Mouse (Mus musculus): ENCODE data around the gene Pdgfra.

Pdgfra gene

DNA sequence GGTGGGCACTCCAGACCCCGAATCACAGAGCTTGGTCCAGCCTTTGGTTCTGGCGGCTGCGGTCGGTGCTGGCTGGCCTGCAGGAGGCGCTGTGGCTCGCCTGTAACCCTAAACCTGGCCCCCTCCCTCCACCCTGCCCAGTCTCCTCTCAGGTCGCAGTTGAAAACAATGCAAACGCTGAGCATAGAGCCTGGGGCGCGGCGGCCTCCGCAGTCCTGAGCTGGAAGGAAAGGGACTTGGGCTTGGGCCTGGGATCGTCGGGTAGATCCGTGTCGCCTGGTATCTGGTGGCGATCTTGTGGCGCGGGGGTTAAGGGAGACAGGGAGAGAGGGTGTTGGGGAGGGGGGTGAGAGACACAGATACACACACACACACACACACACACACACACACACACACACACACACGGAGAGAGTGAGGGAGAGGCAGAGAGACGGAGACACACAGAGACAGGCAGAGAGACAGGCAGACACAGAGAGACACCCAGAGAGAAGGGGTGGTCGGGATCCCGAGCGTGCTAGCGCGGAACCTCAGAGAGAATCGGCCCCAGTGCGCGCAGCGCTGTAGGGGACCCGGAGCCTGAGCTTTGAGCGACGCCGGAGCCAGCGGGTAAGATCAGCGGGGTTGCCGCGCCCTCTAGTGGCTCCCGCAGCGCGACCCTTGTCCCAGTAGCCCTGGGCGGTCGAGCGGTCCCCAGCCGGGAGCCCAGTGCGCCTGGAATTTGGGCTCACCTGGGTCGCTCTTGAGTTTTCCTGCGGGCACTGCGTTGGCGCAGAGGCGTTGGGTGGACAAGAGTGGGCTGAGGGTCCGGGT, 3.9 kb downstream of the Pdgfra start:
- peak; percentile 87 for DNase-seq

- no peak for DNase-seq
These were observed 4.5 kb downstream of the Pdgfra start for GRCm38 (mm10) chr5:75156554-75157036.

DNA sequence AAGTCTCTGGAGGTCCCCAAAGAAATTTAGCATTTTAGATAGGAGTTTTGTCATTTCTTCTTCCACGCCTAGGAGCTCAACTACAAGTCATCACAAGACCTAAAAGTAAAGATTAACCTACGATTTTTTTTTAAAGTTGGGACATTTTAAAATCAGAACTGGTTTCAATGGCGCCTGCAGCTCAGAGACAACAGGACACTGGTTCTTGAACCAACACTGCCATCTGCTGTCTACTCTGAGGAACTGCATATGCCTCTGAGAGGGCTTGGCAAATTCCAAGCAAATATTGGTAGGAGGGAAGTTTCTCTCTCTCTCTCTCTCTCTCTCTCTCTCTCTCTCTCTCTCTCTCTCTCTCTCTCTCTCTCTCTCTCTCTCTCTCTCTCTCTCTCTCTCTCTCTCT, 4.9 kb downstream of the Pdgfra start:
- no peak for DNase-seq

DNA sequence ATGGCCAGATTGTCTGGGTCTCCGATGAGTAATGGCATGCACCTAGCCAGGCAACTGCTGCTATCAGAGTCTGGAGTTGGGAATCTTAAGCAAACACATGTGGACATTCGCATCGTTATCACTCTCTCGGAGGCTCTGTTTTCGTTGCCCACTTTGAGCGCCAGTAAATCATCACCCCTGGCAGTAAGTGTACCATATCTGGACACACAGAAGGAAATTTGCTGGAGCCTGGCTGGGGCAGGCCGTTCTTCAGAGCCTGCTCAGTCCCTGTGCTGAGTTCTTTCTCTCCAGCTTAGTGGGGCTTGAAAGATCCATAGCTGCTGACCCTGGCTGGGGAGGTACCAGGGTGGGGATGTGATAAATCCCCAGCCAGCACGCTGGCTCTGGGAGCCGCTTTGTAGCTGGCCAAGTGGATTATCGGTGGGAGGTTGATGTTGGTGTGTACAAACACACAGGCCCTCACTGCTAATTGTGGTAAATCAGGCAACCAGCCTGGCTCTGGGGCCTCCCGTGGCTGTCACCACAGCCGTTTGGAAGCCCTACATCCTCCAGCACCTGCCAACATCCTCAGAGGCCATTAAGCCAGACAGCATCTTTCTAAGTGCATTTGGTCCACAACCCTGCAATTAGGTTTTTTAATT, 8.6 kb downstream of the Pdgfra start:
- DNase-seq: no peak

DNA sequence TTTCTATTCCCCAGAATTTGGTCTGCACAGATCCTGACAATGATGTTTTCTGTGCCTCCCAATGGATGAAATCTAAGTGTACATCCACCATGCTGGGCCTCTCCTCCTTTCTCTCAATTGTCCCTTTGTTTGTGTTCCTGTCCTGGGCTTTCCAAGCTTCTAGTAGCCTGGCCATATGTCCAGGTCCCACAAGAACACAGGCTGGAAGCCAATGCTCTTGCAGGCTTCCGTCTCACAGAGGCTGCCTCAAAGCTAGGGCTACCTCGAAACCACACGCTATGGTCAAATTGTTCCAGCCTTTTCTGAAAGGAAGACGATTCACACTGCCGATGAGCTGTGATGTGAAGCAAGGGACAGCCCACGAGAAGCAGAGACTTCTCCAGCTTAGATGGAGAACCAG, 9.5 kb downstream of the Pdgfra start:
- no peak for DNase-seq

DNA sequence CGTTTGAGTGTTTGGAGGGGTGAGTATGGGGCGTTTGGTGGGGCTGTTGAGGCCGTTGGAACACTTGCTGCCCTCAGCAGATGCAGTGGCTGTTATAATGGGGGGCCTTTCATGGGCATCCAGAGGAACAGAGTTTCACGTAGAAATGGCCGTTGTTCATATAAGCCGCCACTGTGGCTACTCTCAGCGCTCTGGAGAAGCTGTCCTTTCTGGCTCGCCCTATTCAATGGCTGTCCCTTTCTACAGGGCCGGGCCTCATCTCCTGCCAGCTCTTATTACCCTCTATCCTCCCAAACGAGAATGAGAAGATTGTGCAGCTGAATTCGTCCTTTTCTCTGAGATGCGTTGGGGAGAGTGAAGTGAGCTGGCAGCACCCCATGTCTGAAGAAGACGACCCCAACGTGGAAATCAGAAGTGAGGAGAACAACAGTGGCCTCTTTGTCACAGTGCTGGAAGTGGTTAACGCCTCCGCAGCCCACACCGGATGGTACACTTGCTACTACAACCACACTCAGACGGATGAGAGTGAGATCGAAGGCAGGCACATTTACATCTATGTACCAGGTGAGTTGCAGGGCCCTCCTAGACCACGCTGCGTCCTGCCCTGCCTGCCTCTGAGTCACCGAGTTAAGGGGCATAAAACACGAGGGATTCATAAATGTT, 11.3 kb downstream of the Pdgfra start:
- DNase-seq: no peak

GRCm38 (mm10) chr5:75164688-75165087, 12.6 kb downstream of the Pdgfra start:
- no peak for DNase-seq

DNA sequence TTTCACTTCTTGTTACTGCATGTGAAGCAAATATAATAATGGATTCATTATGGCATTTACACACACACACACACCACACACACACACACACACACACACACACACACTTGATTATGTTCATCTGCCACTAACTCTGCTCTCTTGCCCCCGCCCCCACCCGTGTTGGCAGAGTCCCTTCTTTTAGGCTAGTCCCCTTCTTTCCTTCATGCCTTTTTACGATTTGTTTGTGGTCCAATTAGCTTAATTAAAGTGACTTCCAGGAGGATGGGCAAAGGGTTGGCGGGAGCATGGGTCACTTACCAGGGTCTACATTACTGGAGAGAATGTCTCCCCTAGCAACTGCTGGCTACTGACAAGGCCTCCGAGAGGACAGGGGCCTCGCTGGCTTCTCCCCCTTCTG, 17.7 kb downstream of the Pdgfra start:
- no peak for DNase-seq

DNA sequence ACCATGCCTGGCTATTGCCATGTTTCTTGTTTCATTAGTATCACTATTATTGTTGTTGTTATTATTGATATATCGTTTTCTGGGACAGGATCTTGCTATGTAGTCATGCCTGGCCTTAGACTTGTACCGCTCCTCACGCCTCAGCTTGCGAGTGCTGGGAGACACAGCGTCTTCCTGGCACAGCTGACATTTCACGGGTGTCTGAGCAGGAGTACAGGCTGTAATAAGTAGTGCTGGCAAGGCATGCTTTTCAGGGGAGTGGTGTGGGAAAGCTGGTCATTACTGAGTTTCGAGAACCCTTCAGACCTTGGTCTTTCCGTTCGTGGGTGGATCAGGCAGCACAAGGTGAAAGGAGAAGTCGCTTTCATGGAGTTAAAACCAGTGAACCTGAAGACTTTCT, 19.8 kb downstream of the Pdgfra start:
- no peak for DNase-seq

GRCm38 (mm10) chr5:75179249-75179648, 27.2 kb downstream of the Pdgfra start:
- no peak for DNase-seq

DNA sequence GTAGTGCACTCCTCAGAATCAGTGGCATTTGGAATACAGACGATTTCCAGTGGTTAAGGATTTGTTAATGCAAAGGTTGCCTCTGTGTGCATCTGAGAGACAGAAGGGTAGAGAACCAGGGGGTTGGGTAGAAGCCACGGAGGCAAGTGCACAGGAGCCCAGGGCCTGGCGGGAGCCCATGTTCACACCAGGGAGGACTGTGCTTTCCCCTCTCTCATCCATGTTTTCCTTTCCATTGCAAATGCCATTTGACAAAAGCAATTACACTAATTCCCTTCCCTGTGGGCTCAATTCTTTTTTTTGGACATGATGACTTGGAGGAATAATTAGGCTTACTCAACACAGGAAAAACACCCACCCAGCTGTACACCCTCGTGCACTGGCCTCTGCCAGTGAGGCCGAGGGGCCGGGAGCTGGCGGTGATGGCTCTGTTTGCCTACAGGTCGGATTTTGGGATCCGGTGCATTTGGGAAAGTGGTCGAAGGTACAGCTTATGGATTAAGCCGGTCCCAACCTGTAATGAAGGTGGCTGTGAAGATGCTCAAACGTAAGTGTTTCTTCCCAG, 27.7 kb downstream of the Pdgfra start:
- DNase-seq: no peak

DNA sequence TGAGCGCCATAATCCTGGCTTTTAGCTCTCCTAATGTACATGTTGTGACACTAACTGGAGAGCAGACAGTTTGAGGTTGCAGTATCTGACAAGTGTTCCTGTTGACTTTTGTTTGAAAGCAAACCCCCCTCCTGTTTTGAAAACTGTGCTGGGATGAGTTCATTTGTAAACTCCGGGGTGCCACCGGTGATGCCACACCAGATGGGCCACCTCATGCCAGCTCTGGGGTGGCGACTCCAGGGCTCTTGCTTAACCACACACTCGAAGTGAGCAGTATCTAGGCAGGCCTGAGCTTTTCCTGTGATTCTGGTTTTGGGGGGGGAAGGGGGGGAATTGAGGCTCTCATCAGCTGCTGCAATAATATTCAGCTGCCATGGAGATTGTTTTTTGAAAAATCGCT, 31.6 kb downstream of the Pdgfra start:
- no peak for DNase-seq

DNA sequence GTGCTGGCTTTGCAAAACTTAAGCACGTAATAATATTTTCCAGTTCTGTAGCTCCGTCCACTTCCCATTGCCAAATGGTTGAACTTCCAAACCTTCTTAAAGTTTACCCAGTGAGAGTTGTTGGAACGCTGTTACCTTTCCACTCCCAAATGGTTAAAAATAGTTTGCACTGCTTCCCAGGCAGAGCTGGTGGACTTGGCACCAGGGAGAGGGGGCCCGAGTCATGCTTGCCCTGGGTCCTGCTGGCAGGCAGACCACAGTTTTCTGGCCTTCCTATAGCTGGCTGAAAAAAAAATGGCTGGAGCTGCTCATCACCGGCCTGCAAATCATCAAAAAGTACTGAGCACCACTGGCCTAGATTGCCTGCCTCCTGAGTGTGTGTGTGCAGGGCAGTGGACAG, 32.0 kb downstream of the Pdgfra start:
- DNase-seq: no peak

- DNase-seq: no peak
These were observed 32.7 kb downstream of the Pdgfra start for GRCm38 (mm10) chr5:75184693-75185235.

DNA sequence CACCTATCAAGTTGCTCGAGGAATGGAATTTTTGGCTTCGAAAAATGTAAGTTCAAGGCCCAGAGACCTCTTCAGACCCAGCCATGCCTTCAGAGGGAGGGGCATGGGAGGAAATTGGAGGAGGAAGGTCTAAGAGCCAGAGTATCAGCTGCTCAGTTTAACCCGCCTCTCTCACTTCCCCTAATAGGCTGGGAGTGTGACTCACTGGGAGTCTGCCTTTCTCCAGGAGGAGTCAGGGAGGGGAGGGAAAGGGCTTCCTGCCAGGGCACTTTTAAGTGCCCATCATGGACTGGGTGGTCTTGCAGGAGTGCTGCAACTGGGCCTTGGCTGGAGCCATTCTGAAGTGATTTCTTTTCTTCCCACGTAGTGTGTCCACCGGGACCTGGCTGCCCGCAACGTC, 33.5 kb downstream of the Pdgfra start:
- DNase-seq: no peak

DNA sequence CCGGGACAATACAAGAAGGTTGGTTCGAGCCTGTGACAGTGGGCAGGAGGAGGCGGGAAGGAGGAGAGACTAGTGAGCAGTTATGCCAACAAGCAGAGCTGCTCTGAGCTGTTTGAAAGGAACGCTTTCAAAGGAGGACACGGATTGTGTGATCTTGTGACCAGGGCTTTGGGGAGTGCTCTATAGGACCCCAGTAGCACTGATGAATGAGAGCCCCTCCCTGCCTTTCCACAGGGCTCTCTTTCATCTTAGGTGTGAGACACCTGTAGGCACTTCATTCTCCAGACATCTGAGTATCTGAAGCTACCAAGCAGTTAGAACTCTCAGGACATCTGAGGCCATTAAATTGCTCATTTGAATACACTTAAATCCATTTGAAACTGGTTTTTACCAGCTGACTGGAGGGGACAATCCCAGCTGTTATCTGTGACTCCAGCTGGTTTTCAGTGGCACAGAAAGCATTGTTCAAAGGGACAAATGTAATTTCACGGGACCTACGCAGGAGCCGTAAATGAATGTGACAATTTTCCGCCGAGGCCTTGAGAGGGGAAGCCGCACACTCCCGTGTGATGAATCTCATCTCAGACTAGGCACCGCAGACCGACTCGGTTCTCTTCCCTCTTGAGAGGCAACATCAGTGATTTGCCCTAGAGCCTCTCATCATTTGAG, 37.4 kb downstream of the Pdgfra start:
- no peak for DNase-seq

GRCm38 (mm10) chr5:75193107-75193506, 41.0 kb downstream of the Pdgfra start:
- no peak for DNase-seq

- DNase-seq: no peak
These were observed 46.3 kb downstream of the Pdgfra start for GRCm38 (mm10) chr5:75198413-75198812.

GRCm38 (mm10) chr5:75199698-75200365, 47.7 kb downstream of the Pdgfra start:
- no peak for DNase-seq

GRCm38 (mm10) chr5:75200366-75200724, 48.3 kb downstream of the Pdgfra start:
- DNase-seq: no peak

GRCm38 (mm10) chr5:75207905-75208304, 55.8 kb downstream of the Pdgfra start:
- DNase-seq: no peak

DNA sequence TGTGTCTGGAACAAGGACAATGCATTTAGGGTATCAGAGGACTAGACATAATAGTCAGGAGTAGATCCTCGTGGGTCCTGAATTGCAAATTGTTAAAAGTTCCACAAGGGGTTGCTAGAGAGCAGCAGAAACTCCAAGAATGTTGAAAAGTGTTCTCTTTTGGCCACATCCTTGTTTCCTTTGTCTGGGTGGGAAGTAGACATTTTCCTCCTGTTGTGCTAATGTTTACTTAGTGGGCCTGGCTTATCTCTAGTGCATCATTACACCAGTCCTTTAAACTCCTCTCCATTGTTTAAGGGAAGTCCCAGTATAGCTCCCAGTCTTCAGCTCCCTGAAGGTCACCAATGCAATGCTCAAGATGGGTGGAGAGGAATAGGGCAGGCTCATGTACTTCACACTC, 57.9 kb downstream of the Pdgfra start:
- no peak for DNase-seq
